Mouse (Mus musculus): ENCODE data around the gene Add2.

DNA sequence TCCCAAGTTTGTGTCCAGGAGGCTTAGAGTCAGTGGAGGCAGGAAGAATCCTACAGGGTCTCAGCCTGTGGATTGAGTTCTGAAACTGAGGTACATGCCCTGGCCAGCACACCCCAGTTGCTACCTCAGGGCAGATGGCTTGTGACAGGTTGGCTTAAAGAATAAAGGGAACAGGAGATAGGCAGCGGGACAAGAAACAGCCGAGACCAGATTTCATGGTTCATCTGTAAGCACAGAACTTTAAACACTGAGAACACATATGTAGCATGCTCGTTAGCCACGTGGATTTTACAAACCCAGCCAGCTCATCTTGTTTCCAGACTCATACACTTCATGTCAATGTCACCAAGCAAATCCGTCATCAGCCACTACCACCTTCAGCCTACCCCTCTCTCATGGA, 139.4 kb downstream of the Add2 start:
- TF ChIP-seq CTCF (IDR thresholded peaks at IDR 0.05; ENCODE audit: control insufficient read depth, insufficient read depth, insufficient replicate concordance, low read depth, low read length) (no peak), POLR2A (IDR thresholded peaks at IDR 0.05; ENCODE audit: control insufficient read depth, low read depth, low read length) (no peak)
